Mouse (Mus musculus): Measurements from ENCODE around the gene Tatdn2. TPM values are rescaled to one million over a fixed set of nuclear protein-coding genes. Genes with fewer than 3 reads are reported as not detected.
"Not testable (repeated sequence)": the region's sequence is repeated elsewhere in the genome, so short reads cannot be mapped to it uniquely, and the experiment has no call there.

Gene Tatdn2
- total RNA-seq, 2 experiments from 2014 or later, result 71.2 to 75.5 TPM

GRCm38 (mm10) chr6:113695766-113696355 lies 989 bp upstream of the Tatdn2 start:
- intact Hi-C loops (cut with DNase I), result loop anchor here (5.0 kb wide), 1 partner anchor 59 kb away; the partner anchor contains the start of gene Irak2
- no peak for DNase-seq (ENCODE audit: low spot score in 2 of 2)

- DNase-seq (ENCODE audit: low spot score in 2 of 2), result peak in 1 of 2 experiments; percentile 12
- intact Hi-C loops (cut with DNase I), result loop anchor here (5.0 kb wide), 1 partner anchor 60 kb away; the partner anchor contains the start of gene Irak2
Observed at GRCm38 (mm10) chr6:113697222-113698205, 664 bp downstream of the Tatdn2 start.

GRCm38 (mm10) chr6:113712718-113713117 lies 15.9 kb downstream of the Tatdn2 start:
- intact Hi-C loops (cut with DNase I), result no loop called here
- no peak for DNase-seq (ENCODE audit: low spot score in 2 of 2)

- intact Hi-C loops (cut with DNase I); DNase-seq (ENCODE audit: low spot score in 2 of 2): not testable (repeated sequence)
Observed at GRCm38 (mm10) chr6:113713389-113713788, 16.5 kb downstream of the Tatdn2 start.

- intact Hi-C loops (cut with DNase I), result no loop called here
- DNase-seq (ENCODE audit: low spot score in 2 of 2), result no peak
Observed at GRCm38 (mm10) chr6:113714276-113714675, 17.4 kb downstream of the Tatdn2 start.

GRCm38 (mm10) chr6:113714797-113715196 lies 17.9 kb downstream of the Tatdn2 start:
- no peak for DNase-seq (ENCODE audit: low spot score in 2 of 2)
- intact Hi-C loops (cut with DNase I), result no loop called here

- DNase-seq (ENCODE audit: low spot score in 2 of 2), result no peak
- intact Hi-C loops (cut with DNase I), result no loop called here
Observed at GRCm38 (mm10) chr6:113717541-113717940, 20.7 kb downstream of the Tatdn2 start.

- intact Hi-C loops (cut with DNase I), result no loop called here
- DNase-seq (ENCODE audit: low spot score in 2 of 2), result no peak
Observed at GRCm38 (mm10) chr6:113719878-113720277, 23.0 kb downstream of the Tatdn2 start, which contains the start of gene Ghrl. Ghrl (minus strand) TSS chr6:113719880.

GRCm38 (mm10) chr6:113721061-113721460 lies 24.2 kb downstream of the Tatdn2 start:
- DNase-seq (ENCODE audit: low spot score in 2 of 2), result no peak
- intact Hi-C loops (cut with DNase I), result no loop called here

- intact Hi-C loops (cut with DNase I), result no loop called here
- DNase-seq (ENCODE audit: low spot score in 2 of 2), result no peak
Observed at GRCm38 (mm10) chr6:113728181-113728580, 31.3 kb downstream of the Tatdn2 start.

GRCm38 (mm10) chr6:113731296-113731695 lies 34.4 kb downstream of the Tatdn2 start:
- intact Hi-C loops (cut with DNase I), result no loop called here

GRCm38 (mm10) chr6:113737318-113738046 lies 40.6 kb downstream of the Tatdn2 start:
- intact Hi-C loops (cut with DNase I), result no loop called here
- no peak for DNase-seq (ENCODE audit: low spot score in 2 of 2)

More at GRCm38 (mm10) chr6:113731296-113731695, 34.4 kb downstream of the Tatdn2 start:
- no peak for DNase-seq (ENCODE audit: low spot score in 2 of 2)

- DNase-seq (ENCODE audit: low spot score in 2 of 2), result peak; percentile 86 to 88
- intact Hi-C loops (cut with DNase I), result no loop called here
Observed at GRCm38 (mm10) chr6:113740236-113741217, 43.7 kb downstream of the Tatdn2 start, which contains the start of gene Sec13. Sec13 (minus strand) TSS chr6:113740743.

- intact Hi-C loops (cut with DNase I), result no loop called here
- DNase-seq (ENCODE audit: low spot score in 2 of 2), result no peak
Observed at GRCm38 (mm10) chr6:113741425-113741824, 44.6 kb downstream of the Tatdn2 start.

- DNase-seq (ENCODE audit: low spot score in 2 of 2), result peak in 1 of 2 experiments; percentile 16
- intact Hi-C loops (cut with DNase I), result no loop called here
Observed at GRCm38 (mm10) chr6:113742321-113742720, 45.5 kb downstream of the Tatdn2 start.

- DNase-seq (ENCODE audit: low spot score in 2 of 2), result peak in 1 of 2 experiments; percentile 21
- intact Hi-C loops (cut with DNase I), result no loop called here
Observed at GRCm38 (mm10) chr6:113743111-113743510, 46.3 kb downstream of the Tatdn2 start.

GRCm38 (mm10) chr6:113745117-113745516 lies 48.3 kb downstream of the Tatdn2 start:
- intact Hi-C loops (cut with DNase I), result no loop called here

GRCm38 (mm10) chr6:113747284-113747683 lies 50.4 kb downstream of the Tatdn2 start:
- intact Hi-C loops (cut with DNase I), result no loop called here
- DNase-seq (ENCODE audit: low spot score in 2 of 2), result no peak

More at GRCm38 (mm10) chr6:113745117-113745516, 48.3 kb downstream of the Tatdn2 start:
- DNase-seq (ENCODE audit: low spot score in 2 of 2), result no peak
